Mouse (Mus musculus): ENCODE results near the gene Trp53i11. TPM values are rescaled to one million over a fixed set of nuclear protein-coding genes. Genes with fewer than 3 reads are reported as not detected.

The Trp53i11 gene
- polyA plus RNA-seq, 1 experiment = 0.65 TPM

DNA sequence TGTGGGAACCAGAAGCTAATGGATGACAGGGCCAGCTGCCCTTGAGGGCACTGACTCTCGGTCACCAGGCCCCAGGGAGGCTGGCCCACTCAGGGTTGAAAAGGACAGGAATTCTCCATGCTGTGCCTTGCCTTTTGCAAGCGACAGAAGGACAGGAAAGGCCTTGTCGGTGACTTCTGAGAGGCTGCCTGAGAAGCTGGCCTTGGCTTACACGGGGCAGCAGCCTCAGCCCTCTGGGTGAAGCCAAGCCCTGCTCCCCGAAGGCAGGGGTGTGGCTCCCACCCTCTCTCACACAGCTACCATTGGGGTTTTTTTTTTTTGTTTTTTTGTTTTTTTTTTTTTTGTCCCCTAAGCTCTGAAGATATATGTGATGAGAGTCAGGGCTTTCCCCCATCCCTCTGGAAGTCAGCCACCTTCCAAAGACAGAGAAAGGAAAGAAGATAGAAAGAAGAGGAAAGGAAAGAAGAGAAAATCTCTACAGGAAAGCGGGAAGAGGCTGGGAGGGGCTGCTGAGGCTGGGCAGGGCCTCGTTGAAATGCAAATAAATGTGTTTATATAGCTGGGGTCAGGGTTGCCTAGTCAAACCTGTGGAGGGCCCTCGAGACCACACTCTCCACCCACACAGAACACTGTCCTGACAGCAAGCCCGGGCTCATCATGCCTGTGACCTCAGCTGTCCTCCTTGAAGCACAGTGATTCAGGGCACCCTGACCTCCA lies 3.6 kb downstream of the Trp53i11 start:
- Histone ChIP-seq H3K79me2 (ENCODE audit: control insufficient read depth, insufficient read depth) (no peaks in the 10 kb centered on the region), H3K4me2 (ENCODE audit: low read depth) (no peak overlapping the region), H3K36me3 (ENCODE audit: control insufficient read depth, insufficient read depth) (no peaks in the 10 kb centered on the region), H3K4me3 (no peak overlapping the region), H3K27me3 (ENCODE audit: control insufficient read depth, insufficient read depth, insufficient read length) (peaks cover 41% of the 10 kb centered on the region), H3ac (ENCODE audit: control insufficient read depth, insufficient read length) (no peak overlapping the region)
- no peak for TF ChIP-seq TCF12 (IDR thresholded peaks at IDR 0.05; ENCODE audit: insufficient read depth, poor library complexity, severe bottlenecking)
- TF ChIP-seq USF1 (IDR thresholded peaks at IDR 0.05; ENCODE audit: low read depth) = no peak
- no peak for TF ChIP-seq CEBPB (IDR thresholded peaks at IDR 0.05; ENCODE audit: insufficient read depth, poor library complexity, severe bottlenecking)
- no peak for TF ChIP-seq SRF (IDR thresholded peaks at IDR 0.05; ENCODE audit: control insufficient read depth, insufficient read length, low read depth)
- TF ChIP-seq MYOD1 (IDR thresholded peaks at IDR 0.05; ENCODE audit: control insufficient read depth in 1 of 3, insufficient read length in 2 of 3, low read depth in 2 of 3) = no peak
- no peak for TF ChIP-seq REST (IDR thresholded peaks at IDR 0.05; ENCODE audit: insufficient read depth, insufficient read length)

DNA sequence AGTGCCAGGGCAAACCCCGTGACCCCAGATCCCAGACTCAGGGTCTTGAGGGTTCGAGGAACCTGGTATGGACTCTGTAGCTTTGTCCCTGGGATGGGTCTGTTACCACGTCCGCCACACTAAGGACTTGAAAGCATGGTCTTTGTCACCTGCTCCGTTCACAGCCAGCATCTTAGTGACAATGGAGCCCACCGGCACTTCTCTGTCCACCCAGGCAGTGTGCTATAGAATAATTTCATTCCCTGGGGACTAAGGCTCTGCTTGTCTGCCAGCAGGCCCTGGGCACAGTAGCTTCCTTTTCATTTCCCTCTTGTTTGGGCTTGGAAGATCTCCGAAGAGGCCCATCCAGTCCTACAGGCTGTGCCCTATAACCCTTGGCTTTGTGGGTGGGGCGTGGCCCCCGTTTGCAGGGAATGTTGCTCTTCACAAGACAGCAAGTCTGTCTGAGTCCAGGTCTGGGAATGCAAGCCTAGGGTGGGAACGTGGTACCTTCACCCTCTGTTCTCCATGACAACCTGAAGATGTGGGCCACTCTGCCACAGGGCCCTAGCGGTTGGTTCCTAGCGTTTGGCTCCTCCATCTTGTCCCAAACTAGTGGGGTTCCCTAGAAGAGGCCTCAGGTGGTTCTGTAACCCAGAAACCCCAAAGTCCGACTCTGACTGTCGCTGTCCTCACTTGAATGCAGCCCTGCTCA lies 4.3 kb downstream of the Trp53i11 start:
- TF ChIP-seq POLR2AphosphoS2 (IDR thresholded peaks at IDR 0.05; ENCODE audit: insufficient read length, low read depth) (no peak), MYOD1 (IDR thresholded peaks at IDR 0.05; ENCODE audit: control insufficient read depth in 1 of 3, insufficient read length in 2 of 3, low read depth in 2 of 3) (no peak), SRF (IDR thresholded peaks at IDR 0.05; ENCODE audit: control insufficient read depth, insufficient read length, low read depth) (no peak)
- no peak overlapping the region for H3ac ChIP-seq (ENCODE audit: control insufficient read depth, insufficient read length)
- no peak overlapping the region for H3K4me3 ChIP-seq
- no peak overlapping the region for H3K4me2 ChIP-seq (ENCODE audit: low read depth)
- no peaks in the 10 kb centered on the region for H3K36me3 ChIP-seq (ENCODE audit: control insufficient read depth, insufficient read depth)
- H3K27me3 ChIP-seq (ENCODE audit: control insufficient read depth, insufficient read depth, insufficient read length) = peaks cover 36% of the 10 kb centered on the region
- no peaks in the 10 kb centered on the region for H3K79me2 ChIP-seq (ENCODE audit: control insufficient read depth, insufficient read depth)

DNA sequence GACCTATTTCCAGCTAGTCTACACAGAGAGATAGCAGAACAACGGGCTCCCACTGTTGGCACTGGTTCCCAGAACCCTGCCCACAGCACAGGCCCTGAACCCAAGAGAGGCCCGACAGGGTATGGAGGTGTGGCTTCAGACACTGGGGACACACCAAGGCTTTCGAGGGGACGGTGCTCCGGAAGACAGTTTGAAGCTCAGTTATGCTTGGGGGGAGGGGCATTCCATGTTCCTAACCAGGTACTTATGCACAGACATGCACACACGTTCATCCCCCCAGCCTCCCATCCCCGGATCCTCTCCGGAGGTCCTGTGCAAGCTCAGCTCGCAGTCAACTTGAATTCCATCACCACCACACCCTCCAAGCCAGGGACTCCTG lies 4.8 kb downstream of the Trp53i11 start:
- Histone ChIP-seq H3ac (ENCODE audit: control insufficient read depth, insufficient read length) (no peak overlapping the region), H3K27me3 (ENCODE audit: control insufficient read depth, insufficient read depth, insufficient read length) (peaks cover 36% of the 10 kb centered on the region), H3K4me2 (ENCODE audit: low read depth) (no peak overlapping the region), H3K36me3 (ENCODE audit: control insufficient read depth, insufficient read depth) (no peaks in the 10 kb centered on the region), H3K79me2 (ENCODE audit: control insufficient read depth, insufficient read depth) (no peaks in the 10 kb centered on the region), H3K4me3 (no peak overlapping the region)
- no peak for TF ChIP-seq TCF12 (IDR thresholded peaks at IDR 0.05; ENCODE audit: insufficient read depth, poor library complexity, severe bottlenecking)
- TF ChIP-seq POLR2AphosphoS2 (IDR thresholded peaks at IDR 0.05; ENCODE audit: insufficient read length, low read depth) = no peak
- no peak for TF ChIP-seq MYOD1 (IDR thresholded peaks at IDR 0.05; ENCODE audit: control insufficient read depth in 1 of 3, insufficient read length in 2 of 3, low read depth in 2 of 3)
- no peak for TF ChIP-seq TCF3 (IDR thresholded peaks at IDR 0.05; ENCODE audit: insufficient read length, low read depth)
- TF ChIP-seq SRF (IDR thresholded peaks at IDR 0.05; ENCODE audit: control insufficient read depth, insufficient read length, low read depth) = no peak
- no peak for TF ChIP-seq MYOG (IDR thresholded peaks at IDR 0.05; ENCODE audit: control insufficient read depth in 1 of 3, insufficient read depth in 1 of 3, insufficient read length in 2 of 3, low read depth in 2 of 3)
- TF ChIP-seq USF1 (IDR thresholded peaks at IDR 0.05; ENCODE audit: low read depth) = no peak
- no peak for TF ChIP-seq E2F4 (IDR thresholded peaks at IDR 0.05; ENCODE audit: insufficient read depth)
- TF ChIP-seq MAX (IDR thresholded peaks at IDR 0.05; ENCODE audit: low read depth) = no peak
- no peak for TF ChIP-seq POLR2A (IDR thresholded peaks at IDR 0.05; ENCODE audit: insufficient read length, low read depth)
- TF ChIP-seq REST (IDR thresholded peaks at IDR 0.05; ENCODE audit: insufficient read depth, insufficient read length) = no peak
- TF ChIP-seq CEBPB (IDR thresholded peaks at IDR 0.05; ENCODE audit: insufficient read depth, poor library complexity, severe bottlenecking) = no peak

DNA sequence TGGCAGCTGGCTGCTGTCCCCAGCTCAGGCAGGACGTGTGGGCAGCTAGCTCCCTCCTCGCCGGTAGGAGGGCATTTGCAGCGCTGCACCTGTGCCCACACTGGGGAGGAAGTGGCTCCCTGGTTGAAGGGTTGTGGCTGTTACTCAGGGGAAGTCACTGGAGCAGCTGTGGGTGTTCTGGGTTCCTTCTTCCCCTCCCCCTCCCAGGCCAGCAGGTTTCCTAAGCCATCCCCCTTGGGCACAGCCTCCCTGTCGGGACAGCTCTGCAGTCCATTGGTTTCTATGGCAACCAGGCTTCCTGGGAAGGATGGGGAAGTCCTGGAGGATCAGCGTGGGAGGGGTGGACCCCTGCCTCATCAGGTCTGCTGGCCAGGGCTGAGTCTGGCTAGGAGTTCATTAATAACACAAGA lies 5.3 kb downstream of the Trp53i11 start:
- Histone ChIP-seq H3K27me3 (ENCODE audit: control insufficient read depth, insufficient read depth, insufficient read length) (peaks cover 31% of the 10 kb centered on the region), H3K79me2 (ENCODE audit: control insufficient read depth, insufficient read depth) (no peaks in the 10 kb centered on the region), H3K36me3 (ENCODE audit: control insufficient read depth, insufficient read depth) (no peaks in the 10 kb centered on the region), H3K4me3 (no peak overlapping the region), H3ac (ENCODE audit: control insufficient read depth, insufficient read length) (no peak overlapping the region), H3K4me2 (ENCODE audit: low read depth) (no peak overlapping the region)
- TF ChIP-seq MYOG (IDR thresholded peaks at IDR 0.05; ENCODE audit: control insufficient read depth in 1 of 3, insufficient read depth in 1 of 3, insufficient read length in 2 of 3, low read depth in 2 of 3) (peak in 2 of 3 experiments; percentile 65 to 88), SRF (IDR thresholded peaks at IDR 0.05; ENCODE audit: control insufficient read depth, insufficient read length, low read depth) (no peak), MYOD1 (IDR thresholded peaks at IDR 0.05; ENCODE audit: control insufficient read depth in 1 of 3, insufficient read length in 2 of 3, low read depth in 2 of 3) (peak in 2 of 3 experiments; percentile 48 to 86), TCF3 (IDR thresholded peaks at IDR 0.05; ENCODE audit: insufficient read length, low read depth) (peak; percentile 18)

DNA sequence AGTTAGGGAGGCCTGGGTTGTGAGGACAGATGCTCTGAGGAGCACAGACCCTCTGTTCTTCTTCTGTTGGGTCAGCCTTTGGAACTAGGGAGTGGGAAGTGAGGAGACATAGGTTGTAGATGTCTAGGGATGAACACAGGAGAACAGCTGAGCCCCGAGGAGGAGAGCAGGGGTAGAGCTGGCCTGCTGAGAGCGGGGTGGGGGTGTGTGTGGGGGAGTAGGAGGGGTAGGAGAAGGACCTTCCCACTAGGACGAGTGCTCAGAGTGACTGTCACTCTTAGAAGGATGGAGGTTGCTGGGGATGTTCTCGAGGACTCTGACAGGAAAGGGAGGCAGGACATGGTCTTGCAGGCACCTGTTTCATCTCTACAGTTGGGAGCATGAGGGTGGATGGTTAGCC lies 6.5 kb downstream of the Trp53i11 start:
- Histone ChIP-seq H3K36me3 (ENCODE audit: control insufficient read depth, insufficient read depth) (no peaks in the 10 kb centered on the region), H3K27me3 (ENCODE audit: control insufficient read depth, insufficient read depth, insufficient read length) (peaks cover 20% of the 10 kb centered on the region), H3K4me2 (ENCODE audit: low read depth) (no peak overlapping the region), H3ac (ENCODE audit: control insufficient read depth, insufficient read length) (no peak overlapping the region), H3K4me3 (no peak overlapping the region), H3K79me2 (ENCODE audit: control insufficient read depth, insufficient read depth) (no peaks in the 10 kb centered on the region)
- TF ChIP-seq MYOG (IDR thresholded peaks at IDR 0.05; ENCODE audit: control insufficient read depth in 1 of 3, insufficient read depth in 1 of 3, insufficient read length in 2 of 3, low read depth in 2 of 3) (no peak), TCF12 (IDR thresholded peaks at IDR 0.05; ENCODE audit: insufficient read depth, poor library complexity, severe bottlenecking) (no peak), REST (IDR thresholded peaks at IDR 0.05; ENCODE audit: insufficient read depth, insufficient read length) (no peak)

Data from myocyte (in vitro differentiated cells).